Mouse (Mus musculus) heart, embryonic 14.5 days (tissue): ENCODE data around the gene Dnajb11. TPM values are rescaled to one million over a fixed set of nuclear protein-coding genes. Genes with fewer than 3 reads are reported as not detected.

Experiments used
- ATAC-seq: fragments of 200-750 bp; cut with Nextera tagmentation; 2 replicates; pipeline ENCODE4 v1.8.0; 2017; ENCODE audit warnings: low read depth, moderate TSS enrichment; ENCODE audit not compliant: insufficient number of reproducible peaks, insufficient read depth, low FRiP score
- H3K27ac ChIP-seq, 2 experiments: fragments of 200-500 bp in 1 of 2; fragments of 300-500 bp in 1 of 2; sonication (generic) in 1 of 2; replicated peaks in 1 of 2; 2 replicates each; pipeline ENCODE4 v1.5.1; 2012 to 2014; ENCODE audit warnings: low read depth in 2 of 2, low read length in 2 of 2, control low read depth in 1 of 2, mild to moderate bottlenecking in 1 of 2, mixed read lengths in 1 of 2; ENCODE audit not compliant: control insufficient read depth in 1 of 2, insufficient read depth in 1 of 2
- H3K27me3 ChIP-seq: fragments of 300-500 bp; sonication (generic); 2 replicates; pipeline ENCODE4 v1.6.1; 2014; ENCODE audit warnings: mild to moderate bottlenecking, low read length, control low read depth; ENCODE audit not compliant: control insufficient read depth, insufficient read depth
- H3K36me3 ChIP-seq: fragments of 300-500 bp; sonication (generic); 2 replicates; pipeline ENCODE4 v1.6.1; 2014; ENCODE audit warnings: mild to moderate bottlenecking, control low read depth, low read length, mixed read lengths; ENCODE audit not compliant: control insufficient read depth, insufficient read depth
- H3K4me1 ChIP-seq, 2 experiments: fragments of 200-500 bp in 1 of 2; fragments of 300-500 bp in 1 of 2; sonication (generic) in 1 of 2; 2 replicates each; pipeline ENCODE4 v1.6.1; 2012 to 2014; ENCODE audit warnings: low read length in 2 of 2, control low read depth in 1 of 2, mixed read lengths in 1 of 2; ENCODE audit not compliant: control insufficient read depth in 2 of 2, insufficient read depth in 2 of 2
- H3K4me2 ChIP-seq: fragments of 300-500 bp; sonication (generic); 2 replicates; pipeline ENCODE4 v1.6.1; 2014; ENCODE audit warnings: mild to moderate bottlenecking, low read length
- H3K4me3 ChIP-seq, 2 experiments: fragments of 200-500 bp in 1 of 2; fragments of 300-500 bp in 1 of 2; sonication (generic) in 1 of 2; 2 replicates each; pipeline ENCODE4 v1.5.1; 2012 to 2014; ENCODE audit warnings: low read length in 2 of 2, mild to moderate bottlenecking in 2 of 2, control low read depth in 1 of 2, low read depth in 1 of 2, moderate library complexity in 1 of 2; ENCODE audit not compliant: control insufficient read depth in 1 of 2, insufficient read depth in 1 of 2
- H3K9ac ChIP-seq: fragments of 300-500 bp; sonication (generic); 2 replicates; pipeline ENCODE4 v1.6.1; 2014; ENCODE audit warnings: mild to moderate bottlenecking, low read length
- H3K9me3 ChIP-seq: fragments of 300-500 bp; sonication (generic); 2 replicates; pipeline ENCODE4 v1.6.1; 2016; ENCODE audit warnings: low read length, control low read depth; ENCODE audit not compliant: control insufficient read depth
- WGBS: fragments of 180-500 bp; shearing (Covaris S2); extraction: QIAGEN DNeasy Blood & Tissue Kit; methylation state at CpG from one replicate; pipeline ENCODE4 v1.1.7; 2014; 5-methylcytosine and 5-hydroxymethylcytosine counted together
- polyA plus RNA-seq: library from polyadenylated mRNA; unstranded; fragments of >200 nt; fragmentation: Nextera tagmentation; extraction: Ambion mirVana; gene quantifications from 2 replicates; pipeline ENCODE4 v1.2.1, GENCODE M21; 2014

Dnajb11 gene
- polyA plus RNA-seq, 1 experiment from 2014 or later, result 86.4 TPM

- Histone ChIP-seq H3K4me1 (peaks cover 4 to 11% of the 10 kb centered on the region in 2 experiments), H3K4me3 (peak overlapping the region; percentile 49 to 55; a peak in 3 of 4 replicates), H3K27ac (peak overlapping the region; percentile 18 to 68; a peak in 2 of 4 replicates), H3K36me3 (0 out of 2 replicates have a peak, but pooled peaks cover 6% of the 10 kb centered on the region), H3K9ac (peak overlapping the region; percentile 79), H3K27me3 (no peaks in the 10 kb centered on the region), H3K9me3 (no peaks in the 10 kb centered on the region), H3K4me2 (peak overlapping the region; percentile 79)
- 74% methylated on average over 5 of the region's 5 CpGs for WGBS
- ATAC-seq, result no peak
Observed at GRCm38 (mm10) chr16:22844834-22845233, 12.8 kb upstream of the Dnajb11 start.

- no peaks in the 10 kb centered on the region for H3K9me3 ChIP-seq
- no peak overlapping the region for H3K27ac ChIP-seq
- no peak overlapping the region for H3K9ac ChIP-seq
- no peak overlapping the region for H3K4me3 ChIP-seq
- H3K27me3 ChIP-seq, result no peaks in the 10 kb centered on the region
- H3K4me2 ChIP-seq, result no peak overlapping the region
- no peak for ATAC-seq
- peaks cover 3 to 7% of the 10 kb centered on the region in 2 experiments for H3K4me1 ChIP-seq
- WGBS, result 74% methylated on average over 4 of the region's 4 CpGs
- 0 out of 2 replicates have a peak, but pooled peaks cover 6% of the 10 kb centered on the region for H3K36me3 ChIP-seq
Observed at GRCm38 (mm10) chr16:22845481-22845880, 12.2 kb upstream of the Dnajb11 start.

GRCm38 (mm10) chr16:22847686-22848085 is 10.0 kb upstream of the Dnajb11 start:
- Histone ChIP-seq H3K27ac (no peak overlapping the region), H3K36me3 (no peaks in the 10 kb centered on the region), H3K27me3 (no peaks in the 10 kb centered on the region), H3K4me2 (no peak overlapping the region), H3K4me1 (peaks cover 3 to 7% of the 10 kb centered on the region in 2 experiments), H3K9ac (no peak overlapping the region), H3K4me3 (no peak overlapping the region), H3K9me3 (no peaks in the 10 kb centered on the region)
- no peak for ATAC-seq
- 90% methylated on average over 1 of the region's 1 CpGs for WGBS

- H3K27ac ChIP-seq, result no peak overlapping the region
- peaks cover 3 to 7% of the 10 kb centered on the region in 2 experiments for H3K4me1 ChIP-seq
- H3K4me3 ChIP-seq, result no peak overlapping the region
- no peak overlapping the region for H3K9ac ChIP-seq
- H3K27me3 ChIP-seq, result no peaks in the 10 kb centered on the region
- WGBS, result 83% methylated on average over 1 of the region's 1 CpGs
- H3K4me2 ChIP-seq, result no peak overlapping the region
- H3K36me3 ChIP-seq, result no peaks in the 10 kb centered on the region
- ATAC-seq, result no peak
- H3K9me3 ChIP-seq, result no peaks in the 10 kb centered on the region
Observed at GRCm38 (mm10) chr16:22848331-22848730, 9.3 kb upstream of the Dnajb11 start.

GRCm38 (mm10) chr16:22852709-22853108 is 4.9 kb upstream of the Dnajb11 start:
- H3K4me3 ChIP-seq, result no peak overlapping the region
- no peaks in the 10 kb centered on the region for H3K9me3 ChIP-seq
- no peak overlapping the region for H3K4me2 ChIP-seq
- no peak overlapping the region for H3K9ac ChIP-seq
- no peaks in the 10 kb centered on the region; the same call in none of the 2 replicates for H3K36me3 ChIP-seq
- H3K27me3 ChIP-seq, result no peaks in the 10 kb centered on the region
- no peak overlapping the region for H3K27ac ChIP-seq
- peaks cover 2 to 4% of the 10 kb centered on the region in 2 experiments; a peak in 2 of 4 replicates for H3K4me1 ChIP-seq
- 88% methylated on average over 4 of the region's 4 CpGs for WGBS
- no peak for ATAC-seq

- ATAC-seq, result no peak
- WGBS, result 7% methylated on average over 9 of the region's 9 CpGs
Observed at GRCm38 (mm10) chr16:22856773-22857172, 872 bp upstream of the Dnajb11 start.

GRCm38 (mm10) chr16:22872397-22872796 is 14.8 kb downstream of the Dnajb11 start:
- ATAC-seq, result no peak
- no peak overlapping the region for H3K27ac ChIP-seq
- no peak overlapping the region for H3K9ac ChIP-seq
- H3K9me3 ChIP-seq, result no peaks in the 10 kb centered on the region
- no peak overlapping the region for H3K4me3 ChIP-seq
- peaks cover 66% of the 10 kb centered on the region for H3K36me3 ChIP-seq
- H3K4me1 ChIP-seq, result no peaks in the 10 kb centered on the region
- 97% methylated on average over 8 of the region's 8 CpGs for WGBS
- no peaks in the 10 kb centered on the region for H3K27me3 ChIP-seq
- H3K4me2 ChIP-seq, result no peak overlapping the region

More at GRCm38 (mm10) chr16:22856773-22857172, 872 bp upstream of the Dnajb11 start:
- H3K4me2 ChIP-seq, result peak overlapping the region; percentile 93
- H3K36me3 ChIP-seq, result peaks cover 6% of the 10 kb centered on the region
- peak overlapping the region; percentile 93 to 100 for H3K4me3 ChIP-seq
- peak overlapping the region; percentile 86 to 90; a peak in 3 of 4 replicates for H3K27ac ChIP-seq
- H3K4me1 ChIP-seq, result peaks cover 6 to 12% of the 10 kb centered on the region in 2 experiments
- no peaks in the 10 kb centered on the region for H3K27me3 ChIP-seq
- no peaks in the 10 kb centered on the region for H3K9me3 ChIP-seq
- H3K9ac ChIP-seq, result peak overlapping the region; percentile 83

- Histone ChIP-seq H3K4me3 (no peak overlapping the region), H3K27ac (no peak overlapping the region), H3K9me3 (no peaks in the 10 kb centered on the region), H3K4me1 (no peaks in the 10 kb centered on the region), H3K9ac (no peak overlapping the region), H3K36me3 (peaks cover 56% of the 10 kb centered on the region), H3K4me2 (no peak overlapping the region), H3K27me3 (peaks cover 3% of the 10 kb centered on the region; the same call in 1 of the 2 replicates)
- ATAC-seq, result no peak
- 53% methylated on average over 4 of the region's 4 CpGs for WGBS
Observed at GRCm38 (mm10) chr16:22873369-22873768, 15.7 kb downstream of the Dnajb11 start.
